Mouse (Mus musculus) mouse trophoblast stem cell (cell line): ENCODE measurements at regions not wholly inside any gene's neighbourhood (a gene's known extent, or its start where the extent isn't known, plus 50 kb on each side); places are given as distances from the start of the nearest gene placed in this dataset.

Experiments
- in situ Hi-C, 2 experiments: fragments of 300-500 bp; cut with MseI, MboI; formaldehyde crosslinking; loops; 2 replicates in 1 of 2; 3 replicates in 1 of 2; pipeline ENCODE4 v1.15.1; 2025

DNA sequence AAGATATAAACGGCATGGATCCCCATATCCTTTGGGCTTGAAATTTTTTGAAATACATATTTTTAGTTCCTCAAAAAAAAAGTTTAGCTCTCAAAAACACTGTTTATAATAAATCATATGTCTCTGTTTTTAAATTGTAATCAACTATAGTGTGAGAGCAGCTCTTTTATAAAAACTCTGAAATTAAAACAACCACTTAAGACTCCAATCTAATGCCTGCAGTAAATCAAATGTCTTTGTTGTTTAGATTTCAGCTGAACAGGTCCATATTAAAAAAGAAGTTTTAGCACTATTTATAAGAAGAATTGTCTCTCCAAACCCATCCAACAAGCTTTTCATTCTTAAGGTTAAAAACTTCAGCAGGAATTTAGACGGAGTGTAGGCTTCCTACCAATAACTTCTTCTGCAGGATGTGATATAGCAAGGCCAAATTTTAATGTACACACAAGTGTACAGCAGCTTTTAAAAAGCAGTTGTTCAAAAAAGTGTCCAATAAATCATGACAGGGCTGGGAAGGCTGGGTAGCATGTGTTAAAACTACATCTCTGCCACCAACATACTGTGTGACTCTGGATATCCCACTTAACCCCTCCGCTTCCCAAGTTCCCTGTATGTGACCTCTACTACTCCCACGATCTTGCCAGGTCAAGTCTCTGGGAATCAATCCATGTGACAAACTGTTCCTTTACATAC is 160.6 kb upstream of the Paip1 start:
- in situ Hi-C loops = no loop called here

DNA sequence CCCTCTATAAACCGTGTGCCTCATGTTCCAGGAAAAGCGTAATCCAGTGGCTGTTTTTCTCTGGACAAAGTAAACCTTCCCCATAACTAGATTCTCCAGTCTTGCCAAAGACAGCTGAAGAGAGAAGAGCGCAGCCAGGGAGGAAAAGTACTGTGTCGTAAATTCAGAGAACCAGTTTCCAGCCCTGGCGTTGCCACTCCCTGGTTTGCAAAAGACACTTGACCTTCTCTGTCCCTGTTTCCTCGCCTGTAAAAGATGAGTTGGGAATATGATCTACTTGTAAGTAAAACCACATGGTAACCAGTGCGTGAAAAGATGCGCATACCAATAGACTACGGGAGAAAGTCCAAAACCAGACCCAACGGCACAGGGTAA is 160.1 kb upstream of the Paip1 start:
- in situ Hi-C loops = no loop called here

DNA sequence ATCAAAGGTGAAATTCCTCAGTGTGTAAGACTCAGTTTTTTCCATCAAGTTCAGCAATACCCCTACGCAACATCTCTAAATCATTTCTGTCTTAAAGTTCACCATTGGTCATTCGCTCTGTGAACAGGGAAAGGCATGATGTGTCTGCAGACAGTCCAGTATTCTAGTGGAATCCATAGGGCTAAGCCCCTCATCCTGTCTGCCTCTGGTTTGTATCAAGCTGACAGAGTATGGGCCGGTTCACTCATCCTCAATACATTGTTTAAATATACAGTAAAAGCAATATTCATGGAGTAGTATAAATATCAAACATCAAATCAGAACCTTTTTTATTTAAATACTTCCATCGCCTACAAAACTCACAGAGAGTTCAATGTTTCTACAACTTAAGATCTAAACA is 152.9 kb upstream of the Paip1 start:
- in situ Hi-C loops = no loop called here

DNA sequence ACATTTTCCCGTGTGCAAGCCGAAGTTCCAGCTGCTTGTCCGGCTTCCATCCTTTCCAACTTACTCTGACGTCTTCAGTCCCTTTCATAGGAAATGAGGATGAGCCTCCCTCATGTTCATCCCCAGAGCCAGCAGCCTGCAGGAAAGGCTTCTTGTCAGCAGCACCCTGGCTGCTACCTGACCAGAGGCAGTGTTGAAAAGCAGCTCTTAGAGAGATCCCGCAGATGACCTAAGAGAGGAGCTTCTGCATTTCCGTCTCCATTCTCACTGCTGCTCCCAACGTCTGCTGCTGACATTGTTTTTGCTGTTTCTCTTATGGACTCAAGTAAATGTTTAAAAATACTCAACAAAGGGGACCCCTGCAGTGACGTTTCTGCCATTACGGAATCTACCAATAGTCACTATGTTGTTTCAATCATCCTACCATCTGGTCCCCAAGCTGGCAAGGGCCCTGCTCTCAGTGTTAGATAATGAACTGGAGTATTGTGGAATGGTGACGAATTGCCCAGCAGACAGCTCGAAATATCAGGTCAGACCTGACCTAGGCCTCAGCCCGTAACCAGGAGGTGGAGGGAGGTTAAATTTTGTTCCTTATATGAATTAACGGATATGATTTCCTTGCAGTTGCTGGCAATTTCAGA is 151.0 kb upstream of the Paip1 start:
- in situ Hi-C loops = no loop called here

DNA sequence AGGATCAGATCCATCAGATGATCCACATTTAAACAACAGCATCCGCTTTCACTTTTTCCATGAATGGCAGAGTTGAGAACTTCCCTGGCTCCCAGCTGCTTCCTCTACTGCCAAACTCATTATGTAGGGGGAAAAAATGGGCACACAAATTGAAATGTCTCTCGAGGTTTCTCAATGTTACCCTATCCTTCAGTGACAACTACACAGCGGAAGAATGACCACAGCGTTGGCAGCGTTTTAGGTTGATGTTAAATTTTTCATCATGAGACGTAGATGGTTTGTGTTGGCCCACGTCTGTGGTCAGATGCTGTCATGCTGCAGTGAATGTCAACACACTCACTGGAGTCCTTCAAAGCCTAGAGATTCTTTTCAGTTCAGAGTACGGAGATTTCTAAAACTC is 149.0 kb upstream of the Paip1 start:
- in situ Hi-C loops = no loop called here

DNA sequence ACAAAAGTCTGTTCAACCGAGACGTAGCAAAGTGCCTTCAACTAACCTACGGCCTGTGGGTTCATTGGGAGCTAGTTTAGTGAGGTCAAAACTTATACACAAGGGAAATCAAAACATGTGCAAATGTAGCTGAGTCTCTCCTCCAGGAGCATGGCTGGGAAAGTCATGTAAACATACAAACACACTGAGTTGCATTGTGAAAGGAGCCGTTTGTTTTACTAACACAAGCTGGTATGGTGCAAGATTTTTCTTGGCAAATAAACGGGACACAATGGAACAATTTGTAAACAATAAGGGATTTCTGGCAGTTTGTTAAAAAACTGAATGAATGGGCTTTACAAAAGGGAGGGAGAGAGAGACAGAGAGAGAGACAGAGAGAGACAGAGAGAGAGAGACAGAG is 147.8 kb upstream of the Paip1 start:
- in situ Hi-C loops = no loop called here

DNA sequence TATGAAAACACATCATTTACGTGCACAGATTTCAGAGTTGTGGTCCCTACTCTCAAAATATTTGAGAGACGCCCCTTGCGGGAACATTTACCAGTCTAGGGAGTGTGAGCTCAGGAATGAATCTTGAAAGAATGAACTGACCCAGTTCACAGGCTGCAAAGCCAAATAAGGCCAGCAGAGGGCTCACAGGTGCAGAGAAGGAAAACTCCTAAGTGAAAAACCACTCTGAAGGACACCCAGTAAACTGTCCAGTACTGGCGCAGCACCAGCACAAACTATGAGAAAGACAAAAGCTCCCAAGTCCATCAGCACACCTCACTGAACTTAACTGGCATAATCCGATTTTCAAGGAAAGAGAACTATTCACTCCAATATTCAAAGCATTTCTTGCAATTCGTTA is 145.0 kb upstream of the Paip1 start:
- in situ Hi-C loops = no loop called here

DNA sequence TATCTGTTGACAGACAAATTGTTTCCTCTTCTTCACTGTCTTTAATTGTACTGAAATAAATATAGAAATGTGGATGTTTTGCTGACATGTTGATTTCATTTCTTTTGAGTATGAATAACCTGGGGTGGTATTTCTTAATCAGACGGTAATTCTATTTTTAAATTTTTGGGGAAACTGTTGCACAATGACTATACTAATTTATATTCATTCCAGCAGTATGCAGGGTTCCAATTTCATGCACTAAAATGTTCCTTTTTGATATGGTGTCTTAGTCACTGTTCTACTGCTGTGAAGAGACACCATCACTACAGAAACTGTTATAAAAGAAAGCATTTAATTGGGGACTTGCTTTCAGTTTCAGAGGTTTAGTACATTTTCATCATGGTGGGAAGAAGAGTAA is 119.2 kb upstream of the Paip1 start:
- in situ Hi-C loops = no loop called here

DNA sequence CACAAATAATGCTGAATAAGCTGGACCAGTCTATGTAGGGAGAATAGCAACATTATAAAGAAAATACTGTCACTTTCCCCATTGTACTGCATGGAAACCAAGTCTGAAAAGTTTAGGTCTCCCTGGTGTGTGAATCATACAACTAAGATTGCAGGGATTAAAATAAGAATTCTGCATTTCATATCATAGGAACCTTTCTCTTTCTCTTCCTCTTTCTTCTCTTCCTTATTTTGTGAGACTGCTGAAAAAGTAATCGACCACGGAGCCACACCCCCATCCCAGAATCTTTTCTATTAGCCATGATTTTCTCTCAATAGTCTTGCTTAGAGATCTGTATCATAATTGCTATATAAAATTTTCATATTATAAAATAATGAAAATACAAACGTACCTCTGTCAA is 118.4 kb upstream of the Paip1 start:
- in situ Hi-C loops = no loop called here

DNA sequence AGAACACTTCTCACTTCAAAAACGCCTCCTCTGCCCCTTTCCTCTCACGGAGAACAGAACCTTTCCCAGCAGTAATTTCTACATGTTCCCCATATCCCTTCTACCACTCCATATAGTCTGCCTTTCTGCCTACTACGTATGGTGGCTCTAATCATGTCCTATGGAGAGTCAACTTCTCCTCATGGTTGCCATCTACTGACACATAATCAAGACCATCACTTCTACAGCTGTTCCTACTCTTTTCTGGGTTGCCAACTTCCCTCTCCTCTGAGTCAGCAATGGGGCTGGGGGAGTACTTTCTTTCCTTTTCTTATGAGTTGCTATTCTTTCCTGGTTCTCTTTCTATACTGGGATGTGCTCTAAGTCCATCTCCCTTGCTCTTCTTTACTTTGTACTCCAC is 114.0 kb upstream of the Paip1 start:
- in situ Hi-C loops = no loop called here

DNA sequence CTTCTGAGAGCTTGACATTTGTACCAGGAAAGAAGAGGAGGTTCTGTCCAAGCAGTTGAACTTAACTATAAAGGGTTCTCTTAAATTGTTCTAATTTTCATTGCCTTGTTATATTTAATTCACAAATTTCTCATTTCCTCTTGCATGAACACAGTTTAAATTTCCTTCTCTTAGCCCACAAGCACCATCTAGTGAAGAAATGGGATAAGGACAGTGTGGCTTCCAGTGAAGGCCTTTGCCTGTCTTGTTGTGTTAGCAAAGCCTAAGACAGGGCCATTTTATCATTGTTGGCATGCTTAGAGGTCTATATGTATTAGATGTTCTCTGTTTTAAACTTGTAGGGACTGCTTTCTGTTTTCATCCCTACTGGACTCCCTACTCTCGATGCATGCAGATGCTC is 110.0 kb upstream of the Paip1 start:
- in situ Hi-C loops = no loop called here

DNA sequence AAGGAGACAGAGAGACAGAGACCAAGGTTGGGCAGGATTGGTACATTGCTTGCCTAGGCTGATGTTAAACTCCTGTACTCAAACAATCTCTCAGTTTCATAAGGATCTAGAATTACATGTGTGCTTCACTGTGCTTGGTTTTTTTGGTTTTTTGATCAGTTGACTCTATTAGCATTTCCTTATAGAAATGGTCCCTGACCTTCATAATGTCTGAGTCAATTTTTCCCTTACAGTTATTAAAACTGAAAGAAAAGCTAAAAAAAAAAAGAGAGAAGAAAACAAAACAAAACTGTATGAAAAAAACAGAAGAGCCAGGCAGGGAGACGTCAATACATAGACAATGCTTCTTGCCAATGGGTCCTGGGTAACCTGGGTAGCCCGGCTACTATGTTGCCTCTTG is 102.9 kb upstream of the Paip1 start:
- in situ Hi-C loops = no loop called here

DNA sequence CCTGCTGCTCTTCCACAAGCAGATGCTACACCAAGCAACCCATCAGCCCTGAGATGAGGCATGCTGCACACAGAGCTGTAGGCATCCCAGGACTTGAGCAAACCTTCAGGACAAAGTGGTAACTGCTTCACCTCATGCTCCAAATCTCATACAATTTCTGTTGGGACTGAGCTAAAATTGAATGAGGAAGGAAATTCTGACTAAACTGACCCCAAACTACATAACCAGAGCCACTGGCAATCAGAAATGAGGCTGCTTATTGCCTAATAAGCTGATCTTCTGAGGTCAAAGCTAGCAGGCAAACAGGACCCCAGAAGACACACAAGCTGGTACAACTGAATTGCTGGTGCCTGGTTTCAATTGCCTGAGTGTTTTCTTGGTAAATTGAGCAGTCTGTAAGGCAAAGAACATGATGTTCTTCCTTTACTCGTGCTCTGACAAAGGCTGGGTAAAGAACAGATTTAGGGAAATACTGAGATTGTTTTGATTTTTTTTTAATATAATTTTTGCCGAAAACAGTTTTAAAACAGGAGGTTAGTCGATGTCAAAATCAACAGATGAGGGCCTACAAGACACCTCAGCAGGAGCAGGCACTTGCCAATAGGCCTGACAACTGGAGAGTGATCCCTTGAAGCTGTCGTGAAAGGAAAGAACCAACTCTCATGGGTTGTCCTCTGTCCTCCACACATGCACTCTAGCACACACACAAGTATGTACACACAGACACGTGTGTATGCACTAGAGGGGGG is 101.3 kb upstream of the Paip1 start:
- in situ Hi-C loops = no loop called here

DNA sequence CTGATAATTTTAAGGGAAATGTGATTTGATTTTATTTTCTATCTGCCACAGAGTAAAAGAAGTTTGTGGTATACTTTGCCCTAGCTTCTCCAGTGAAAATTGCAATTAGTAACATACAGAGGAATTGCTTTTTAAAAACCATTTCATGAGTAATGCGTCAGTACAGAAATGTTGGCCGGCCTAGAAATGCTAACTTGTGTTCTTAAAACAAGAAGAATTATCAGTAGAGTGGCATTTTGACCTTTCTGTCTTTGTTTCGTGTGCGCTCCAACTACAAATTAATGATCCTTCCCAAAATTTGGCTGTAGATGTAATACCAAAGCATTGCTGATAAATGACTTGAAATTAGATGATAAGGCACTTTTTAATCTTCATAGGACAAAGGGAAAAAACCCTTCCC is 99.7 kb upstream of the Paip1 start:
- in situ Hi-C loops = no loop called here

DNA sequence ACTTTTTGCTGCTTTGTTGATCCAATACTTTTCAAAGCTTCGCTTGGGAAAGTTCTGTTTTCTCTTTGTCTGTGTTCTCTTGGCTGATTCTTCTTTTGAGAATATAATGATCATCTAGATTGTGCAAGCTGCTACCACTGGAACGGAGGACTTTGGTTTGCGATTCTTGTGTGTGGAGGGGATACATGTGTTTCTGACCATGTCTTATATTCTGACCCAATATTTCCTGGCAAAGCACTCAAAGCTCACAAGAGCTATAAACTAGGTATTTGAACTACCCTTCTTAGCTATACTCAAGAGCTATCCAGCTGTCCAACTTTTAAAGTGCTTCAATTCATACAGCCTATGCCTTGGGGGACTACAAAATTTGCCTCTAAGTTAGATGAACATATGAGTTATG is 96.6 kb upstream of the Paip1 start:
- in situ Hi-C loops = no loop called here

DNA sequence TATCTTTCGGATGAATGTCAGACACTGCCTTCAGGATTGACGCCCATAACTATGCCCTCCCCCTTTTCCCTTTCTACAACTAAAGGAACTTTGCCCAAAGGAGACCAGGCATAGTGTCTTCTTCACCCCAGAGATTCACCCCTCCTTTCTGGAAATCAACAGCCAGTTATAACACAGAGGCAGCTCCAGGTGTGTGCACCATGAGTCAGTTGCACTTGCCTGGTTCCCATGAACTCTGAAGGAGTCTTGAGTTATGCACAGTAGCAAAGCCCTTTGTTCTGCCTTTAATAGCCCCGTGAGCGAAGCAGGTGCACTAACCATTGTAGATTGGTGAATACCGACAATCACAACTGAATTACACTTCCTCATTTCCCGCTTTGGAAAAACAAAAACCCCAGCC is 94.5 kb upstream of the Paip1 start:
- in situ Hi-C loops = no loop called here

DNA sequence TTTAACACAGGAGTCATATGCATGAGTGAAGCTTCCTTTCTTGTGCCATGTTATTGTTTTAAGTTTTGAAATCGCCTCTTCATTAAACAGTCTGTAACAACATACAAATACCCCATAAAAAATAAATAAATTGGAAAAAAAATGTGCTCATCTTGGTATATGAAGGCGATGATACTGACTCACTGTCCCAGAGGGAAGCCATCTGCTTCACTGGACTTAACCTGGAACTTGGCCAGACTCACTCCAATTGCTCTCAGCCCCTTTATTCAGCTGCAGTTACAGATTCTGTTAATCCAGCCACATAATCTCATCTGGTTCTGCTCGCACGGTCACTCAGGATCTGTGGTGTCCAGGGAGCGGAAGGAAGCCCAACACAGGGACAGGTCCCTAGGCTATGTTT is 90.5 kb upstream of the Paip1 start:
- in situ Hi-C loops = no loop called here

DNA sequence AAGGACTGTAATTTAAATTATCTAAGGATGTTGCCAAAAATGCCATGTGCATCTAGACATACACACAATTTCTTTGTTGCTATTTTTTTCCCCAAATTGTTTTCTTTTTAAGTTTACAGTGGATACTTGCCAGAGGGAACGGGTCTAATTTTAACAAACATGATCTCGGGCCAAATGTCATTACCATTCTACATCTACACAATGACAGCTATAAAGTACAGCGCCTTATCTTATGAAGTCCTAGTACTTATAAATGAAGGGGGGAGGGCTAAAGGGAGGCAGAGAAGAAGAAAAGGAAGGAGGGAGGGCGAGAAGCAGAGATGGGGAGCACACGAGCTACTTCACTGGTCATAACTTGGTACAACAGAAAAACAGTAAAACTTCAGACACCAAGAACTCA is 89.4 kb upstream of the Paip1 start:
- in situ Hi-C loops = no loop called here

DNA sequence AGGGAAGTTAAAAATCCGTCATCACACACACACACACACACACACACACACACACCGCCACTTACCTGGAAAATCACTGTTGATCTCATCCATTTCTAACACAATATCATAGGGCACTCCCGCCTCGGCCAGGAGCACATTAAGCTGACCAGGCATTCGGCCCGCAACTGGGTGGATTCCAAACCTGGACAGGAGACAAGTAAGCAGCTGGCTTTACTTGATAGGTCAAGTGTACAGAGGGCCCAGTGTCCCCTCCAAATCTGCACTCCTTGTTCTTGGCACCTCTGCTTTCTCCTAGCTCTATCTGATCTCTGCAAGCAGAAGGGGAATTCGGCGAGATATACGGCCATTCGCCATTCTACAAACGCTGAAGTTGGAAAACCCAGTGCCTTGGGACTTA is 88.6 kb upstream of the Paip1 start:
- in situ Hi-C loops = no loop called here

DNA sequence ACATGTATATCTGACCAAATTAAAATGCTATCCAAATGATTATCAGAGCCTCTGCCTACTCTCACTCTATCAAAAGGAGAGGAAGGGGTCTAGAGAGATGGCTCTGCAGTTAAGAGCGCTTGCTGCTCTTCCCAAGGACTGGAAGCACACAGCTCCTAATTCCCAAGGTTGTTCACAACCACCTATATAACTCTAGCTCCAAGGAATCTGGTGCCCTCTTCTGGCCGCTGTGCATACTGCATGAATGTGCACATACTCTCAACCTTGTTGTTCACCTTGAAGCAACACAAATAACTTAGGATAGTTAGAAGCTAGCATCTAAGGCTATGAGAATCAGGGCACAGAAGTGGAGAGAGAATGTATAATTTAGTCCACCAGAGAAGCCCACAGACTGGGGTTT is 86.6 kb upstream of the Paip1 start:
- in situ Hi-C loops = no loop called here

DNA sequence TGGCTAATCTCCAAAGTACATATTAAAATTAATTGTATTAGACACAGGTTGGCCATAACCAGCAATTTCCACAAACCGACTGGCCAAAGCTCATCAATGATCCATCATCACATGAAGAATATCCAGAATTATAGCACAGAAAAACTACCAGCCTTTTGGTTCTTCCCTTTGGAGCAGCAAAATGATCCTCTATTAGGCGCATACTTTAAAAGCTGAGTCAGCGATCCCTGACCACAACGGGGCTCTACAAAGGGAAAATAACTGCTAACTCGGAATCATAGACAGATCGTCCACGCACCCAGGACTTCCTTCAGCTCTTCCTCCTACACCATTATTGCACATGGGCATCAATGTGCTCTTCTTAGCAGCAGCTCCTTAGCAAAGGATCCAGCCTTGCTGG is 85.6 kb upstream of the Paip1 start:
- in situ Hi-C loops = no loop called here

DNA sequence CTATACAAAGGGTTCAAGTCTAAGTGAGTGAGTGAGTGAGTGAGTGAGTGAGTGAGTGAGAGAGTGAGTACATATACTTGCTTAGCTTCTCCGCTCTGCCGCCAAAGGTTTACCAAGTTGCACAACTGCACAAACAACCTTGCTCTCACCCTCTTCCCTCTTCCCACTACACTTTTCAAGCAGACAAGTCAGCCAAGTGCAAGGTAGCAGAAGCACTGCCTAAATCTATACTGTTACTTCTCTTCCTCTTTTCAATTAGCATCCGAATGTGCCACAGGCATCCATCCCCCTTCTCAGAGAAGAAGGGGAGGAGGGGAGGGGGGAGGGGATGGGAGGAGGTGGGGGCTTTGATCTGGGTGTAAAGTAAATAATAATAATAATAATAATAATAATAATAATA is 80.4 kb upstream of the Paip1 start:
- in situ Hi-C loops = no loop called here

DNA sequence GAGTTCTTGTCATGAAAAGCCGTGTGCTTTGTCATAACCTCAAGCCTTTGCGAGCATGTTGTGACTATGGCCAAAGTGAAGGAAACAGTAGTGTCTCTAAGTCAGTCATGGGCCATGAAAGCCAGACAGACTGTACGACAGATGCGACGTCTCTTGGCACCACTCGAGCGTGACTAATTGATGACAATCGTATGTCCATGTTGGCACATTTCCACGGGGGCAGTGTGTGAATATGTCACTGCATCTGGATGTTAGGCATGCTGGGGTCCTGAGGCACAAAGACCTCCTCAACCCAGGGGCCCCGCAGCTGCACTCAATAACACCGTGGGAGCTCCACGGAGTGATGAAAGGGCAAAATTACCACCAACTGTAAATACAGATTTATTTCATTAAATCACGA is 77.1 kb upstream of the Paip1 start:
- in situ Hi-C loops = loop anchor here in 1 of 2 experiments (25.0 kb wide), 1 partner anchor 939 kb away; no protein-coding TSS in a partner anchor
